Mouse (Mus musculus): ENCODE results near the gene St3gal5. TPM values are rescaled to one million over a fixed set of nuclear protein-coding genes. Genes with fewer than 3 reads are reported as not detected.

Gene St3gal5
- total RNA-seq (2023): 1 to 10 TPM; 1.0 to 2.1 TPM

GRCm38 (mm10) chr6:72097181-72097995 lies at the start of gene St3gal5:
Gene St3gal5 (plus strand): TSS chr6:72097592.

Other genes with a start within 250 kb of the St3gal5 start
- gene Ptcd3, start 188.8 kb upstream of the St3gal5 start, total RNA-seq (2023): 100 to 1,000 TPM; 104 to 122 TPM
- gene Polr1a, start 188.5 kb upstream of the St3gal5 start, total RNA-seq (2023): 10 to 100 TPM; 64.1 to 72.5 TPM
- not detected for gene Atoh8, start 138.0 kb downstream of the St3gal5 start, total RNA-seq (2023)
- gene Sftpb, start 207.0 kb downstream of the St3gal5 start, total RNA-seq (2023): not detected
- 10 to 100 TPM; 43.4 to 45.8 TPM for gene Usp39, start 247.6 kb downstream of the St3gal5 start, total RNA-seq (2023)
- 10 to 100 TPM; 31.7 to 32.4 TPM for gene 0610030E20Rik, start 249.7 kb downstream of the St3gal5 start, total RNA-seq (2023)

Data from T-cell, adult 66 days (primary cell).